Mouse (Mus musculus) megakaryocyte, embryonic 14.5 days (primary cell): ENCODE results near the gene Slc35f5.

Experiments
- FLI1 ChIP-seq: IDR thresholded peaks from 2 replicates; pipeline ENCODE4 v1.6.1; 2012; ENCODE audit warnings: low read length, inconsistent platforms, mixed read lengths
- GATA1 ChIP-seq: IDR thresholded peaks from 3 replicates; pipeline ENCODE4 v1.6.1; 2012; ENCODE audit warnings: mixed read lengths, low read length, inconsistent platforms, borderline replicate concordance

GRCm38 (mm10) chr1:125578091-125578490, 17.7 kb downstream of the Slc35f5 start:
- TF ChIP-seq GATA1 (no peak), FLI1 (no peak)
